Mouse (Mus musculus): ENCODE measurements around the gene Grap2. TPM values are rescaled to one million over a fixed set of nuclear protein-coding genes. Genes with fewer than 3 reads are reported as not detected.

Gene Grap2
- polyA plus RNA-seq, 1 experiment from 2014 or later: 3.0 TPM

- H3K27ac ChIP-seq (ENCODE audit: low read depth, low read length): no peak overlapping the region
- no peak overlapping the region for H3K4me3 ChIP-seq (ENCODE audit: low read depth, low read length)
- no peaks in the 10 kb centered on the region for H3K36me3 ChIP-seq (ENCODE audit: control insufficient read depth, insufficient read depth, low read length)
- H3K9me3 ChIP-seq (ENCODE audit: control insufficient read depth, low read length): no peaks in the 10 kb centered on the region
- no peak overlapping the region for H3K4me2 ChIP-seq (ENCODE audit: low read depth, low read length, severe bottlenecking)
- ATAC-seq (replicated peaks; ENCODE audit: low FRiP score): no peak
- WGBS: 88% methylated on average over 17 of the region's 17 CpGs
- no peaks in the 10 kb centered on the region for H3K4me1 ChIP-seq (replicated peaks; ENCODE audit: control insufficient read depth, insufficient read depth, low read length)
- no peak for DNase-seq (ENCODE audit: low spot score)
- H3K27me3 ChIP-seq (ENCODE audit: control insufficient read depth, insufficient read depth, low read length): no peaks in the 10 kb centered on the region
- no peak overlapping the region for H3K9ac ChIP-seq (ENCODE audit: low read length)
Observed at GRCm38 (mm10) chr15:80645006-80645797, 72.8 kb downstream of the Grap2 start.

DNA sequence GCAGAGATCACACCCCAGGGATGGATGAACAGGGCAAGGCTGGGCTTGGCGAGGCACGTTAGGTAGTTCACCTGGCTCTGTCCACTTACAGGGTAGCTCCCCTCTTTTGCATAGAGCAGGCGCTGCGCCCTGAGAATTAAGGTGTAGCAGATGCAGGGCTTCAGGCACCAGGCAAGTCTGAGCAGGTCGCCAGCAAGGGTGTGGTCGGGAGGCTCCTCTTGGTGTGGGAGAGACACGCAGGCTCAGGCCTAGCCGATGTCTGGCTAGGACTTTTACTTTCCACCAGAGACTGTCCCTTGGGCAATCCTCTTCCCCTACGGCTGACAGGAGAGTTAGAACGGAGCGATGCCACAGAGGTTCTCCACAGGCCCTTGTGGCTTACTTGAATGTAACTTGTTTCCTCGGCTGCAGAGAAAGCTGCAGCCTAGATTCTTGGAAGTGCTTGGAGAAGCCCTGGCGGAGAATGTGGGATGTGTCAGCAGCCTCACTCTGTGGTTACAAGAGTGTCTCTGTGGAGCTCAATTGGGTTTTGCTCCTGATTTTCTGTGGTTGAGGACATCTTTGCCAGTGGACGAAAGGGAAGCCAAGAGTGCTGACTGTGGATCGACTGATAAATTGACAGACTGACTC, 76.7 kb downstream of the Grap2 start:
- H3K27me3 ChIP-seq (ENCODE audit: control insufficient read depth, insufficient read depth, low read length): no peaks in the 10 kb centered on the region
- no peak for ATAC-seq (replicated peaks; ENCODE audit: low FRiP score)
- H3K4me2 ChIP-seq (ENCODE audit: low read depth, low read length, severe bottlenecking): no peak overlapping the region
- DNase-seq (ENCODE audit: low spot score): no peak
- H3K27ac ChIP-seq (ENCODE audit: low read depth, low read length): no peak overlapping the region
- 84% methylated on average over 15 of the region's 15 CpGs for WGBS
- no peaks in the 10 kb centered on the region for H3K4me1 ChIP-seq (replicated peaks; ENCODE audit: control insufficient read depth, insufficient read depth, low read length)
- no peaks in the 10 kb centered on the region for H3K36me3 ChIP-seq (ENCODE audit: control insufficient read depth, insufficient read depth, low read length)
- H3K9ac ChIP-seq (ENCODE audit: low read length): no peak overlapping the region
- no peaks in the 10 kb centered on the region for H3K9me3 ChIP-seq (ENCODE audit: control insufficient read depth, low read length)
- no peak overlapping the region for H3K4me3 ChIP-seq (ENCODE audit: low read depth, low read length)

DNA sequence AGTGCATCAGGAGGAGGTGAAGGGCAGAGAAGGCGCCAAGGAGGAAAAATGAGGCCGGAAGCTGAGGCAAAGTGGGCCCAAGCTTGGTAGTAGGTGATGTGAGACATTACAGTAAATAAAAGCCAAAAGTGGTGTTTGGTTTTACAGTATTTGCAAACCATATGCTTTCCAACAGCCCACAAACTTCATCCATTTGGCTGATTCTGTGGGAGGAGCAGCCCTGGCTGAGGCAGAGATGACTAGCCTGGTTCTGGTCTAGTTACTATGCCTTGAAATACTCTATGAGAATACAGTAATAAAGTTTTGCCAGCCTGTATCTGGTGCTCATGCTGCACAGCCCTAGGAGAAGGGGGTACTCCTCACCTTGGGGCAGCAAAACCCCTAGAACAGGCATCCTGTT, 78.0 kb downstream of the Grap2 start:
- DNase-seq (ENCODE audit: low spot score): no peak
- no peaks in the 10 kb centered on the region for H3K27me3 ChIP-seq (ENCODE audit: control insufficient read depth, insufficient read depth, low read length)
- no peak overlapping the region for H3K4me3 ChIP-seq (ENCODE audit: low read depth, low read length)
- no peak overlapping the region for H3K9ac ChIP-seq (ENCODE audit: low read length)
- no peaks in the 10 kb centered on the region for H3K36me3 ChIP-seq (ENCODE audit: control insufficient read depth, insufficient read depth, low read length)
- no peak overlapping the region for H3K4me2 ChIP-seq (ENCODE audit: low read depth, low read length, severe bottlenecking)
- H3K27ac ChIP-seq (ENCODE audit: low read depth, low read length): no peak overlapping the region
- 90% methylated on average over 2 of the region's 2 CpGs for WGBS
- H3K9me3 ChIP-seq (ENCODE audit: control insufficient read depth, low read length): no peaks in the 10 kb centered on the region
- no peaks in the 10 kb centered on the region for H3K4me1 ChIP-seq (replicated peaks; ENCODE audit: control insufficient read depth, insufficient read depth, low read length)
- no peak for ATAC-seq (replicated peaks; ENCODE audit: low FRiP score)

GRCm38 (mm10) chr15:80653865-80654264, 81.5 kb downstream of the Grap2 start:
- H3K9me3 ChIP-seq (ENCODE audit: control insufficient read depth, low read length): no peaks in the 10 kb centered on the region
- WGBS: 86% methylated on average over 8 of the region's 8 CpGs
- H3K9ac ChIP-seq (ENCODE audit: low read length): no peak overlapping the region
- DNase-seq (ENCODE audit: low spot score): no peak
- H3K27ac ChIP-seq (ENCODE audit: low read depth, low read length): no peak overlapping the region
- no peaks in the 10 kb centered on the region for H3K36me3 ChIP-seq (ENCODE audit: control insufficient read depth, insufficient read depth, low read length)
- H3K4me1 ChIP-seq (replicated peaks; ENCODE audit: control insufficient read depth, insufficient read depth, low read length): 0 out of 2 replicates have a peak, but pooled peaks cover 1% of the 10 kb centered on the region
- H3K4me2 ChIP-seq (ENCODE audit: low read depth, low read length, severe bottlenecking): no peak overlapping the region
- no peaks in the 10 kb centered on the region for H3K27me3 ChIP-seq (ENCODE audit: control insufficient read depth, insufficient read depth, low read length)
- no peak for ATAC-seq (replicated peaks; ENCODE audit: low FRiP score)
- H3K4me3 ChIP-seq (ENCODE audit: low read depth, low read length): no peak overlapping the region

DNA sequence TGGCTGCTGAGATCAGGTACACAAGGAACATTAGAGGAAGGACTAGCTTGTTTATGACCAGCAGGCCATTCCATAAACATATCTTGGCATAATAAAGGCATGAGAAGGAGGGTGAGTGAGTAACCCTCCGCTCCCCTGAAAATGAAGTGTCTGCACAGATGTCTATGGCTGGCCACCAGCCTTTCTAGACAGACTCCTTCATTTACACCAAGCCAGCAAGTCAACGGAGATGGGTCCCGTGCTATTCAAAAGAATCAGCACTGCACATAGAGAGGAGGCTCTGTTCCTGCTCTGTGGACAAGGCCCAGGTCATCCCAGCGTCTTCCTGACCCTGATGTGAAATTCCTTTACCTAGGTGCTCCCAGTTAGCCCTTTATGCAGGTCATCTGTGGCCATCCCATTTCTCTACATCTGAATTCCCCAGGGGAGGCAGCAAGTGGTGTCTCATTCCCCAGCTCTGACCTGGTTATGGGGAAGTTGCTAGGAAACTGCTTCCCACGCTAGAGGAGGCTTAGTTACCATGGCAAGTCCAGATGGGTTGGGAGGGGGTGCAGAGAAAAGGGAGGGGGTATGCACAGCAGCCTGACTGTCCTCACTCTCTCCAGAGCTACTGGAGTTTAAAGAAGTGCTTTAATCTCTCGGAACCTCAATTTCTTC, 86.5 kb downstream of the Grap2 start:
- H3K9ac ChIP-seq (ENCODE audit: low read length): no peak overlapping the region
- DNase-seq (ENCODE audit: low spot score) (no peak), ATAC-seq (replicated peaks; ENCODE audit: low FRiP score) (no peak)
- H3K4me2 ChIP-seq (ENCODE audit: low read depth, low read length, severe bottlenecking): no peak overlapping the region
- no peaks in the 10 kb centered on the region for H3K9me3 ChIP-seq (ENCODE audit: control insufficient read depth, low read length)
- no peak overlapping the region for H3K27ac ChIP-seq (ENCODE audit: low read depth, low read length)
- H3K27me3 ChIP-seq (ENCODE audit: control insufficient read depth, insufficient read depth, low read length): no peaks in the 10 kb centered on the region
- H3K36me3 ChIP-seq (ENCODE audit: control insufficient read depth, insufficient read depth, low read length): no peaks in the 10 kb centered on the region
- WGBS: 71% methylated on average over 6 of the region's 6 CpGs
- H3K4me3 ChIP-seq (ENCODE audit: low read depth, low read length): no peak overlapping the region
- H3K4me1 ChIP-seq (replicated peaks; ENCODE audit: control insufficient read depth, insufficient read depth, low read length): 0 out of 2 replicates have a peak, but pooled peaks cover 4% of the 10 kb centered on the region

- Histone ChIP-seq H3K27me3 (ENCODE audit: control insufficient read depth, insufficient read depth, low read length) (no peaks in the 10 kb centered on the region), H3K27ac (ENCODE audit: low read depth, low read length) (no peak overlapping the region), H3K9me3 (ENCODE audit: control insufficient read depth, low read length) (no peaks in the 10 kb centered on the region), H3K9ac (ENCODE audit: low read length) (no peak overlapping the region), H3K36me3 (ENCODE audit: control insufficient read depth, insufficient read depth, low read length) (no peaks in the 10 kb centered on the region), H3K4me1 (replicated peaks; ENCODE audit: control insufficient read depth, insufficient read depth, low read length) (0 out of 2 replicates have a peak, but pooled peaks cover 4% of the 10 kb centered on the region), H3K4me2 (ENCODE audit: low read depth, low read length, severe bottlenecking) (no peak overlapping the region), H3K4me3 (ENCODE audit: low read depth, low read length) (no peak overlapping the region)
- DNase-seq (ENCODE audit: low spot score): no peak
- ATAC-seq (replicated peaks; ENCODE audit: low FRiP score): no peak
- WGBS: 67% methylated on average over 4 of the region's 4 CpGs
Observed at GRCm38 (mm10) chr15:80660963-80661362, 88.6 kb downstream of the Grap2 start.

GRCm38 (mm10) chr15:80664444-80664843, 92.0 kb downstream of the Grap2 start:
- H3K4me2 ChIP-seq (ENCODE audit: low read depth, low read length, severe bottlenecking): no peak overlapping the region
- DNase-seq (ENCODE audit: low spot score) (no peak), ATAC-seq (replicated peaks; ENCODE audit: low FRiP score) (no peak)
- no peak overlapping the region for H3K9ac ChIP-seq (ENCODE audit: low read length)
- WGBS: 88% methylated on average over 4 of the region's 4 CpGs
- no peak overlapping the region for H3K4me3 ChIP-seq (ENCODE audit: low read depth, low read length)
- H3K4me1 ChIP-seq (replicated peaks; ENCODE audit: control insufficient read depth, insufficient read depth, low read length): no peaks in the 10 kb centered on the region
- no peaks in the 10 kb centered on the region for H3K27me3 ChIP-seq (ENCODE audit: control insufficient read depth, insufficient read depth, low read length)
- H3K9me3 ChIP-seq (ENCODE audit: control insufficient read depth, low read length): no peaks in the 10 kb centered on the region
- no peaks in the 10 kb centered on the region for H3K36me3 ChIP-seq (ENCODE audit: control insufficient read depth, insufficient read depth, low read length)
- no peak overlapping the region for H3K27ac ChIP-seq (ENCODE audit: low read depth, low read length)

DNA sequence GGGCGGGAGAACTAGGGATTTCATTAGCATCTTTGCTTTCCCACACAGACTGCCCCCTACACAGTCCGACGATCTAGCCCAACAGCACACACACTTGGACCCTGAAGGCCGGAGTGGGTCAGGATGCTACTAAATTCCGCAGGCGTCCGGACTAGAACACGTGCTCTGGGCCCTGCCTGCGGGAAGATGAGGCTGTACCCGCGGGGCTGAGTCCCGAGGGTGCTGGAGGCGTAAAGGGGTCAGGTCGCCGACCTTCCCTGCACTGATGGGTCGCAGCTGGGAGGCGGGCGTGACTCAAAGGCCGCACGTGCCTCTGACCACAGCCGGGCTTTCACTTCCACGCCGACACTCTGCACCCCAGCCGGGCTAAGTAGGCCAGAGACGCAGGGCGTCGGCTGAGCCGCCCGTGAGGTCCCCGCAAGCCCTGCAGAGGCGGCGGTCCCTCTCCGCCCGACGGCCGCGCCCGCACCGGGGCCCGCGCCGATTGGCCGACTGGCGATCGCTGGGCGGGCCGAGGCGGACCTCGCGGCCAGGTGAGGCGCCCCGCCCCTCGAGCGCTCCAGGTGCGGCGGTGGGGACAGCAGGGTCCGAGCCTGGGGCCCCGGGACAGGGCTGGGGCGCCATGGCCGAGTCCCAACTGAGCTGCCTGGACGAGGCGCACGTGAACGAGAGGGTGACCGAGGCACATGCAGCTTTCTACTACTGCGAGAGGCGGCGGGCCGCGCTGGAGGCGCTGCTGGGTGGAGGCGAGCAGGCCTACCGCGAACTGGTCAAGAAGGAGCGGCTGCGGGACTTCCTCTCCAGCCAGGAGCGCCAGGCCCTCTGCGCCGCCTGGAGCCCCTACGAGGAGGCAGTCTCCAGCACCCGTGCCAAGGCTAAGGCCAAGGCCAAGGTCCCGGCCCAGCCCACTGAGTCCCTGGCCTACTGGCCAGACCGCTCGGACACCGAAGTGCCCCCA, 99.2 kb downstream of the Grap2 start, which contains the start of gene Fam83f:
TSS of gene Fam83f (plus strand) at position 553 of the 958 bp plus-strand sequence.
- H3K9ac ChIP-seq (ENCODE audit: low read length): peak within 1 kb of the TSS; percentile 20; the same call in 1 of the 2 replicates

More for the DNA sequence above, 99.2 kb downstream of the Grap2 start, which contains the start of gene Fam83f:
- Histone ChIP-seq H3K4me1 (replicated peaks; ENCODE audit: control insufficient read depth, insufficient read depth, low read length) (peaks cover 8% of the 10 kb centered on the region), H3K27me3 (ENCODE audit: control insufficient read depth, insufficient read depth, low read length) (peaks cover 28% of the 10 kb centered on the region), H3K4me2 (ENCODE audit: low read depth, low read length, severe bottlenecking) (peak within 1 kb of the TSS; percentile 61), H3K36me3 (ENCODE audit: control insufficient read depth, insufficient read depth, low read length) (no peaks in the 10 kb centered on the region), H3K27ac (ENCODE audit: low read depth, low read length) (no peak within 1 kb of the TSS), H3K4me3 (ENCODE audit: low read depth, low read length) (peak within 1 kb of the TSS; percentile 36), H3K9me3 (ENCODE audit: control insufficient read depth, low read length) (no peaks in the 10 kb centered on the region)
- 4% methylated on average over 82 of the region's 85 CpGs for WGBS
- 0 out of 2 replicates have a peak, but pooled peaks have one; percentile 7 for ATAC-seq (replicated peaks; ENCODE audit: low FRiP score)
- DNase-seq (ENCODE audit: low spot score): peak; percentile 60

Measured in forebrain, embryonic 11.5 days (tissue).